Mouse (Mus musculus) left cerebral cortex, adult 2 months (tissue): ENCODE data around the gene Olfr881. TPM values are rescaled to one million over a fixed set of nuclear protein-coding genes. Genes with fewer than 3 reads are reported as not detected.

ENCODE experiments used
- DNase-seq, 2 experiments: peaks; one replicate each; pipeline ENCODE4 v3.0.0; 2021 to 2022; ENCODE audit warnings: low spot score in 2 of 2, mixed read lengths in 1 of 2; ENCODE audit errors: extremely low spot score in 1 of 2
- H3K27ac ChIP-seq: fragments of 200-600 bp; 2 replicates; pipeline ENCODE4 v1.8.1; 2022
- H3K4me3 ChIP-seq: fragments of 200-600 bp; 2 replicates; pipeline ENCODE4 v1.8.1; 2022
- CTCF ChIP-seq: fragments of 200-600 bp; IDR thresholded peaks from 2 replicates; pipeline ENCODE4 v1.8.1; 2022; ENCODE audit warnings: antibody characterized with exemption, mild to moderate bottlenecking, moderate library complexity
- intact Hi-C: fragments of 180-260 bp; cut with DNase I; formaldehyde crosslinking; loops from one replicate; pipeline ENCODE4 v1.15.1; 2025
- long read RNA-seq, 2 experiments: library from polyadenylated mRNA; stranded (forward); transcript quantifications; one replicate each; pipeline ENCODE4 v2.0.0; 2021; ENCODE audit warnings: borderline mapping rate in 2 of 2
- total RNA-seq, 2 experiments: library from RNA; stranded (reverse); gene quantifications; 2 replicates each; pipeline ENCODE4 v1.2.3; 2021

The Olfr881 gene
- under 1 TPM; 0.26 to 0.34 TPM for total RNA-seq
- long read RNA-seq, experiment 1 = 0 reads
- long read RNA-seq, experiment 2 = 0 reads

DNA sequence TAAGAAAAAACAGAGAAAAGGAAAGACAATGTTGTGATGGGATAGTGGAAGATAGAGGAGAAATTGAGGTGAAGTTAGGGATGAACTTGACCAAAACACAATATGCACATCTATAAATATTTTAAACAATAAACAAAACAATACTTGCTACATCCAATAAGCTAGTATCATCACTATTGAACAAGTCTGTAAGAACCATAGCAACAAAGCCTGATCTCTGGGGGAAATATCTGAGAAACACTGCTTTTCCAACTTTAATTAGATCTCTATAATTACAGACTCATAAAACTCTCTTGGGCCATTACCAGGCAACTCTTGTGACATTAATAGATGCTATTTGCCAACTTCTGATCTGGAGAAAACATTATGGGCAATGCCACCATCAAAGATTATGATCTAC is at the start of gene Olfr881:
Olfr881 (plus strand) TSS at position 301 of the 400 bp plus-strand sequence.
- no peak for TF ChIP-seq CTCF
- DNase-seq = no peak
- intact Hi-C loops = no loop called here
- H3K27ac ChIP-seq = no peak within 1 kb of the TSS
- no peak within 1 kb of the TSS for H3K4me3 ChIP-seq

DNA sequence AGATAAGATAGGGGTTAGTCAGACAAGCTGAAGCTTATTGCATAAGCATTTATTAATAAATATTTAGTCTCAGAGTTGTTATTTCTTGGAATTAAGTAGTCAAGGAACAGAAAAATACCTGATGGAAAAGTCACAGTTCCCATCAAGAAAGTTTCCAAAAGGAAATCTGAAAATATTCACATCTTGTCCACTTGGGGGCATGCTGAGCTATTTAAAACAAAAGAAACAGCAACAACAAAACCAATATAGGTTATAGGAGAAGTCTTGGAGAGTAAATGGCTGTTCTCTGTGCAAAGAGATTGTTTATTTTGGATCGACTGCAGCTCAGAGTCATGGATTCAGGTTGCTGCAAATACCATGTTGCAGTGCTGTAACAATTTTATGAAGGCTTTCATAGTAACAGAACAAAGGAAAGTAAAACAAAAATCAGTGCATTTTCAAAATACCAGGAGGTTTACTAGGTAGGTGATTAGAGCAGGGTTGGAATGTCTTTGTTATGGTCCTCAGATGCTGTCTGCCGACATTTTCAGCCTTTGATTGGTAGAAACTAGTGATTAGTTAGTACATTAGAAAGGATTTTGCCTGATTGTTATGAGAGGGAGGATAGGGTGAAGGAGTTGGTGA is 7.1 kb downstream of the Olfr881 start:
- TF ChIP-seq CTCF = peak; percentile 53

GRCm38 (mm10) chr9:38000021-38000420 is 8.4 kb downstream of the Olfr881 start:
- H3K4me3 ChIP-seq = no peak overlapping the region
- no peak for DNase-seq
- intact Hi-C loops = no loop called here
- no peak overlapping the region for H3K27ac ChIP-seq
- TF ChIP-seq CTCF = no peak

More for the DNA sequence above, 7.1 kb downstream of the Olfr881 start:
- intact Hi-C loops = no loop called here
- Histone ChIP-seq H3K27ac (no peak overlapping the region), H3K4me3 (no peak overlapping the region)
- no peak for DNase-seq

DNA sequence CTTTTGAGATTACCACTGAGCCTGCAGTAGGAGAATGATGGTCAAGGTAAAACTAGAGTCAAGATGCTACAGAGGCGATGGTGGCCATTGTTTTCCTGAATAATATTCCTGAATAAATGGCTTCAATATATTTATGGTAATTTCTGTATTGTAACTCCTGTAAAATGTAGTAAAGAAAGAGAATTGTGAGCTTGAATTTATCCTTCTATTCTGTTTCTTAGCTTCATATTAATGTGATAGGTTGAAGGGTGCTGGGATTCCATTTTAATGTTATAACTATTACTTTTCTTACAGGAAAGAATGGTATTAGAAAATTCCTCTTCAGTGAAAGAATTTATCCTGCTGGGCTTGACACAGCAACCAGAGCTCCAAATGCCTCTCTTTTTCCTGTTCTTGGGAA is 33.9 kb downstream of the Olfr881 start, which contains the start of gene Olfr883:
Olfr883 (plus strand) TSS at position 301 of the 400 bp plus-strand sequence.
- TF ChIP-seq CTCF = no peak
- no peak for DNase-seq
- no peak within 1 kb of the TSS for H3K4me3 ChIP-seq
- intact Hi-C loops = no loop called here
- no peak within 1 kb of the TSS for H3K27ac ChIP-seq

Other genes starting within 250 kb of the Olfr881 start
- gene Olfr874, start 246.7 kb upstream of the Olfr881 start, total RNA-seq = not detected
- gene Olfr875, start 220.0 kb upstream of the Olfr881 start, total RNA-seq = not detected
- not detected for gene Olfr876, start 188.8 kb upstream of the Olfr881 start, total RNA-seq
- under 1 TPM in 1 of 2 experiments, not detected in 1; 0.25 TPM for gene Olfr877, start 137.6 kb upstream of the Olfr881 start, total RNA-seq
- under 1 TPM; 0.05 to 0.07 TPM for gene Olfr145, start 95.1 kb upstream of the Olfr881 start, total RNA-seq
- under 1 TPM; 0.23 to 0.36 TPM for gene Olfr878, start 74.0 kb upstream of the Olfr881 start, total RNA-seq
- gene Olfr883, start 34.0 kb downstream of the Olfr881 start, total RNA-seq = not detected
- not detected for gene Olfr884, start 54.7 kb downstream of the Olfr881 start, total RNA-seq
- gene Olfr885, start 69.5 kb downstream of the Olfr881 start, total RNA-seq = not detected
- gene Olfr887, start 92.2 kb downstream of the Olfr881 start, total RNA-seq = not detected
- gene Olfr888, start 116.3 kb downstream of the Olfr881 start, total RNA-seq = not detected
- gene Olfr889, start 123.4 kb downstream of the Olfr881 start, total RNA-seq = not detected
- not detected for gene Olfr890, start 150.7 kb downstream of the Olfr881 start, total RNA-seq
- not detected for gene Olfr891, start 189.0 kb downstream of the Olfr881 start, total RNA-seq
- not detected for gene Olfr893, start 216.5 kb downstream of the Olfr881 start, total RNA-seq
- gene Olfr894, start 226.2 kb downstream of the Olfr881 start, total RNA-seq = not detected